18 mouse cellular contexts compared by ENCODE assay signal in genomic region chr17:31525816-31526215, GRCm38 (mm10).
"Had no signal": no experiment of that assay in that cellular context is flagged by ENCODE, and none has a peak within 500 bp of the region (broad histone marks: within the 10 kb centered on the region; RNA-seq: fewer than 3 reads in every experiment).

No protein-coding gene starts in this region.

- H3K27ac ChIP-seq: kidney, postnatal 0 days; layer of hippocampus, adult 2 months; limb, embryonic 10.5 days; limb, embryonic 13.5 days; liver, embryonic 12.5 days; liver, embryonic 15.5 days; lung, embryonic 15.5 days; stomach, postnatal 0 days had no signal

- H3K4me3 ChIP-seq: layer of hippocampus, adult 2 months; limb, embryonic 10.5 days; limb, embryonic 13.5 days; liver, embryonic 12.5 days; liver, embryonic 15.5 days; lung, embryonic 15.5 days; megakaryocyte, embryonic 14.5 days had no signal

- DNase-seq: kidney, adult 2 months; kidney, postnatal 25 days; layer of hippocampus, postnatal 36 days; liver; lung, adult 18-20 months; lung, postnatal 10 days; lung, postnatal 36 days; midbrain, embryonic 14.5 days; thymus, postnatal 25 days had no signal

- H3K9me3 ChIP-seq: limb, embryonic 10.5 days; limb, embryonic 13.5 days; liver, embryonic 12.5 days; liver, embryonic 15.5 days; lung, embryonic 15.5 days; megakaryocyte, embryonic 14.5 days had no signal

- H3K27me3 ChIP-seq: limb, embryonic 13.5 days; liver, embryonic 12.5 days; liver, embryonic 15.5 days; lung, embryonic 15.5 days; megakaryocyte, embryonic 14.5 days had no signal
